Mouse (Mus musculus) heart, embryonic 10.5 days (tissue): ENCODE measurements around the gene C3. TPM values are rescaled to one million over a fixed set of nuclear protein-coding genes. Genes with fewer than 3 reads are reported as not detected.

Experiments used
- DNase-seq: peaks from one replicate; pipeline ENCODE4 v3.0.0-alpha.2; 2017; ENCODE audit warnings: low spot score
- H3K27ac ChIP-seq: fragments of 300-500 bp; sonication (generic); 2 replicates; pipeline ENCODE4 v1.5.1; 2016; ENCODE audit warnings: mild to moderate bottlenecking
- H3K27me3 ChIP-seq: fragments of 300-500 bp; sonication (generic); 2 replicates; pipeline ENCODE4 v1.6.1; 2016; ENCODE audit warnings: mild to moderate bottlenecking; ENCODE audit not compliant: poor library complexity, insufficient read depth, severe bottlenecking
- H3K36me3 ChIP-seq: fragments of 300-500 bp; sonication (generic); 2 replicates; pipeline ENCODE4 v1.6.1; 2016; ENCODE audit warnings: mild to moderate bottlenecking, moderate library complexity
- H3K4me1 ChIP-seq: fragments of 300-500 bp; sonication (generic); 2 replicates; pipeline ENCODE4 v1.6.1; 2016; ENCODE audit warnings: mild to moderate bottlenecking
- H3K4me3 ChIP-seq: fragments of 300-500 bp; sonication (generic); 2 replicates; pipeline ENCODE4 v1.5.1; 2016; ENCODE audit warnings: mild to moderate bottlenecking, moderate library complexity
- H3K9me3 ChIP-seq: fragments of 300-500 bp; sonication (generic); 2 replicates; pipeline ENCODE4 v1.6.1; 2016; ENCODE audit warnings: mild to moderate bottlenecking, moderate library complexity
- WGBS: fragments of 180-500 bp; shearing (Covaris S2); methylation state at CpG from one replicate; pipeline ENCODE4 v1.1.7; 2016; 5-methylcytosine and 5-hydroxymethylcytosine counted together
- polyA plus RNA-seq: library from polyadenylated mRNA; unstranded; fragments of >200 nt; fragmentation: Nextera tagmentation; extraction: Ambion mirVana; gene quantifications from 2 replicates; pipeline ENCODE4 v1.2.1, GENCODE M21; 2016

Gene C3
- polyA plus RNA-seq, 1 experiment from 2014 or later, result 5.3 TPM

DNA sequence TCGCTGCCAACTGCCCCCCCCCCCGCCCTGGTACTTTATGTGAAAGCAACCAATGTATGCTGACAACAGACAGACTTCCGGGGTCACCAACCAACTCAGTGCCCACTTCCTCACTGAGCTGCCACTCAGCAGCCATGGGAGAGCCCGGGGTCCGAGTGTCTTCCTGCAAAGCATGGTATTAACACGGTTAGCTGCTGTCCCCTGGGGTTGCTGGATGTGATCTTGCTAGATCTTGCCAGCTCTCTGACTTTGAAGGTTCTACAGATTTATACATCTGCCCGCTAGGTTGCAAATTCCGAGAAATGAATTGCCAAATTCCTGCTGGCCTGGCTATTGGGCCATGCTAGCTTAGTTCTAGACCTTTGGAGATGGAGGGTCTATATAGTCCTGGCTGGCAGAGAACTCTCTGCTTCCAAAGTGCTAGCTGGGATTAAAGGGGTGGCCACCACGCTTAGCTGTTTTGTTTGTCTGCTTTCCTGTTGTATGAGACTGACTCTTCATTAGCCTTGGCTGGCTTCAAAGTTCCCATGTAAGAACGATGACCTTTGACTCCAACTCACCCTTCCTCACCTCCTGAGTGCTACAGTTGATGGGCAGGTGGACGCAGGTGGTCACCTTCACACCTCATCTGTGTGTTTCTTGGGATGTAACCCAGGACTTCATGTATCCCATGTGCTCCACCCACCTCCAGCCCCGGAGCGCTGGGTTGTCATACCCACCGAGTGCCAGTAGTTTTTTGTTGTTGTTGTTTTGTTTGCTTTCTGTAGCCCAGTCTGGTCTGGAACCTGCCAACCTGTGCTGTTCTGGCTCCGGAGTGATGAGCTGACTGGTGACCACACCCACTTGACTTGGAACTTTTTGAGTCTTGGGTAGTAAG lies 2.2 kb upstream of the C3 start:
- DNase-seq, result no peak

DNA sequence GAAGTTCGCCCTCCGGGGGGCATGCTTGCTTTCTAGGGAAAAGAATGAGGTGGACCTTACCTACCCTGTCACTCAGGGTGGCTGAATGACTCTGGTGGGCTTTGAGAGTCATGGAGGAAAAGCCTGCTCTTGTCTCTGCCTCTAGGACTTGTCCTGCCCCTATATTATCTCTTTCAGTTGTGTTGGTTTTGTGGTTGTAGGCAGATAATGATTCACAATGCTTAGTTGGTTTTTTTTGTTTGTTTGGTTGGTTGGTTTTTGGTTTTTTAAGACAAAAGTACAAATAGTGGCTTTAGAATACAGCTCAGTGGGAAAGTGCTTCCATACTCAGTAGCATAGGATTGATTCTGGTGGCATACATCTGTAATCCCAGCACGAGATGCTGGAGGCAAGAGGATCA lies 937 bp upstream of the C3 start:
- peaks cover 12% of the 10 kb centered on the region for H3K4me1 ChIP-seq
- no peak overlapping the region for H3K4me3 ChIP-seq
- H3K27ac ChIP-seq, result no peak overlapping the region
- no peaks in the 10 kb centered on the region for H3K9me3 ChIP-seq
- DNase-seq, result no peak
- peaks cover 34% of the 10 kb centered on the region for H3K27me3 ChIP-seq
- H3K36me3 ChIP-seq, result no peaks in the 10 kb centered on the region
- WGBS, result 71% methylated on average over 3 of the region's 3 CpGs

More for the DNA sequence above, 2.2 kb upstream of the C3 start:
- 75% methylated on average over 15 of the region's 15 CpGs for WGBS
- H3K4me1 ChIP-seq, result peaks cover 12% of the 10 kb centered on the region
- H3K27ac ChIP-seq, result no peak overlapping the region
- peaks cover 21% of the 10 kb centered on the region for H3K27me3 ChIP-seq
- H3K9me3 ChIP-seq, result no peaks in the 10 kb centered on the region
- H3K36me3 ChIP-seq, result peaks cover 6% of the 10 kb centered on the region
- H3K4me3 ChIP-seq, result no peak overlapping the region

DNA sequence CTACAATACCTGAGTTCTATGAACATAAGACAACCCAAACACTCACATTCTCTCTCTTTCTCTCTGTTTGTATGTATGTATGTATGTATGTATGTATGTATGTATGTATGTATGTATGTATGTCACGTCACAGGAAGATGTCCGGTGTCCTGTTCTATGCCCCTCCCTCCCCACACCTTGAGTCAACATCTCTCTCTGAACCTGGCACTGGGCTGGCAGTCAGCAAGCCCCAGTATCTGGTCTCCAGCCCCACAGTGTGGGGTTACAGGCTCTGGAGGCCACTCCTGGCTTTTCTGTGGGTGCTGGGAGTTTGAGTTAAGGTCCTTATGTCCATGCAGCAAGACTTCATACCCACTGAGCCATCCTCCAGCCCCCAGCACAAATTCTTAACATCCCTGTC lies 468 bp downstream of the C3 start:
- WGBS, result 90% methylated on average over 2 of the region's 2 CpGs

DNA sequence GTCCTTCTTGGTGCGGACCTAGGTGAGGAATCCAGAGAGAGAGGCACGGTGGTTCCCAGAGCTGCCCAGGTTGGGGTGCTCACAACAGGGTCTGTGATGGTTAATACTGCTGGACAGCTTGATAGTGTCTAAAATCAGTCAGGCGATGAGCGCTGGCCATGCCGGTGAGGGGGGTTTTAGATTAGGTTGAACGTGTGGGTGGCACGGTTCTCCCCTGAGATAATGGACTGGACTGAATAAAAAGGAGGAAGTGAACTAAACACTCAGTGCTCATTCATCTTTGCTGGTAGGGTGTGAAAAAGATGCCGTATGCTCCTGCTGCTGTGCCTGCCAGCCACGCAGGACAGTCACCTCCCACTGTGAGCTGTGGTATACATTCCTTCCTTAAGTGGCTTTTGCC lies 4.6 kb downstream of the C3 start:
- Histone ChIP-seq H3K36me3 (no peaks in the 10 kb centered on the region), H3K4me3 (no peak overlapping the region), H3K4me1 (peaks cover 7% of the 10 kb centered on the region), H3K9me3 (no peaks in the 10 kb centered on the region), H3K27me3 (peaks cover 52% of the 10 kb centered on the region), H3K27ac (no peak overlapping the region)
- WGBS, result 66% methylated on average over 9 of the region's 9 CpGs
- no peak for DNase-seq

More for the DNA sequence above, 468 bp downstream of the C3 start:
- Histone ChIP-seq H3K4me3 (no peak overlapping the region), H3K4me1 (peaks cover 7% of the 10 kb centered on the region), H3K27me3 (peaks cover 47% of the 10 kb centered on the region), H3K9me3 (no peaks in the 10 kb centered on the region), H3K27ac (no peak overlapping the region), H3K36me3 (no peaks in the 10 kb centered on the region)
- DNase-seq, result no peak

GRCm38 (mm10) chr17:57221911-57222310 lies 6.0 kb downstream of the C3 start:
- Histone ChIP-seq H3K4me1 (peaks cover 7% of the 10 kb centered on the region), H3K27me3 (peaks cover 52% of the 10 kb centered on the region), H3K27ac (no peak overlapping the region), H3K36me3 (no peaks in the 10 kb centered on the region), H3K9me3 (no peaks in the 10 kb centered on the region), H3K4me3 (no peak overlapping the region)
- 76% methylated on average over 4 of the region's 4 CpGs for WGBS
- no peak for DNase-seq

DNA sequence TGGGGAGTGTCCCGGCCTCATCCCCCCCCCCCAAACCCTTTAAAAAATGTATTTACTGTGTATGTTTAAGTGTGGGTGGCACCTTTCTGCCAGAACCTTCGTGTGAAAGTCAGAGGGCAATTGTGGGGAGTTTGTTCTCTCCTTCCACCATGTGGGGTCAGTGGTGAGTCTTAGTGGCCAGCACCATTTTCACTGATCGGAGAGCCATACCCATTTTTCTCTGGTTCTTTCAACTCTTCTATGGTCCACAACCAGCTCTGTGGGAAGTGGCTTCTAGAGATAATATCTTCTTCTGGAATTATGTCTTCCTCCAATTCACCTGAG lies 8.1 kb downstream of the C3 start:
- H3K4me3 ChIP-seq, result no peak overlapping the region
- no peaks in the 10 kb centered on the region for H3K9me3 ChIP-seq
- H3K36me3 ChIP-seq, result no peaks in the 10 kb centered on the region
- DNase-seq, result no peak
- 21% methylated on average over 3 of the region's 3 CpGs for WGBS
- no peak overlapping the region for H3K27ac ChIP-seq
- peaks cover 36% of the 10 kb centered on the region for H3K27me3 ChIP-seq
- no peaks in the 10 kb centered on the region for H3K4me1 ChIP-seq

DNA sequence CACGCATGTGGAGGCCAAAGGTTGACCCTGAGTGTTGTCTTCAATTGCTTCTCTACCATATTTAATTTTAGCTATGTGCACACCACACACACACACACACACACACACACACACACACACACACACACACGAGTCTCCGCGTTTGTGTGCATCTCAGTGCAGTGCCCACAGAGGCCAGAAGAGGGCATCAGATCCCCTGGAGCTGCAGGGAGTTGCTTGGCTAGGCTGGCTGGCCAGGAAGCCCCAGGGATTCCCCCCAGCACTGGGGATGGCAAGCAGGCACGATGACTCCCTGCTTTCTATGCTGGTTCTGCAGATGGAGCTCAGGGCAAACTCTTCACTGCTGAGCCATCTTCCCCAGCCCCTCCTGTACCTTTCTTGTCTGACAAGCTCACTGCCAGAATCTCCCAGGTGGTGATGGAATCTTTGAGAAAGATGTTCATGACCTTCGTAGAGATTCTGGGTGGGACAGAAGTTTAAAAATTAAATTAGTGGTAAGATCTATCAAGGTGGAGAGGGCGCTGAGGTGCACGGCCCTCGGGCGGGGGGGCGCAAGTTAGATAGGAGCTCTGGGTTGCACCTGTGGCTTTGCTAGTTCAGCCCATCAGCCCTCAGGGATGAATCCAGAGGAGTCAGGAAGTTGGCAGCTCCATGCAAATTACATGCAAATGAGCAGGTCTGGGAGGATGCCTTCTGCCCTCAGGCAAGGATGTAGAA lies 8.6 kb downstream of the C3 start:
- no peak overlapping the region for H3K27ac ChIP-seq
- H3K9me3 ChIP-seq, result no peaks in the 10 kb centered on the region
- no peaks in the 10 kb centered on the region for H3K36me3 ChIP-seq
- no peaks in the 10 kb centered on the region for H3K4me1 ChIP-seq
- WGBS, result 29% methylated on average over 11 of the region's 11 CpGs
- peaks cover 30% of the 10 kb centered on the region for H3K27me3 ChIP-seq
- peak; percentile 84 for DNase-seq
- H3K4me3 ChIP-seq, result no peak overlapping the region

DNA sequence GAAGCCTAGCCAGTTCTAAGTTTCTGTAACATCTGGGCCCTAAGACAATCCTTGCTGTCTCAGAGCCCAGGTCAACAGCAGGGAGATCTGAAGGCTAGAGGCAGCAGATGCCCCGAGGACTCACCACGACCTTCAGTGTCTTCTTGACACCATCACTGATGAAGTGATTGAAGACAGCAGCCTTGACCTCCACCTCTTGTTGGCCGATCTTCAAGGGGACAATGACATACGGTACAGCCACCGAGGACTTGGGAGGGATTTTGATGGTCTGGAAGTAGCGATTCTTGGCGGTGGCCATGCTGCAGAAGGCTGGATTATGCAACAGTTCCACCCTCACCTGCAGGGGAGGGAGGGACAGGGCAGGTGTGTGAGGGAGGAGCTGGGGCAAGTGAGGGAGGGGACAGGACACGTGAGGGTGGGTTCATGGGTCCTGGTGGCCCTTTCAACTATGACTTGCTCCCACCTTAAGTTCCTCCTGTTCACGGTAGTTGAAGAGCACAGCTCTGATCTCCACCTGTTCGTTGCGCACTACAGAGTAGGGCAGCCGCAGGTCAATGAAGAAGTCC lies 9.5 kb downstream of the C3 start:
- H3K9me3 ChIP-seq, result no peaks in the 10 kb centered on the region
- peaks cover 28% of the 10 kb centered on the region for H3K27me3 ChIP-seq
- H3K27ac ChIP-seq, result no peak overlapping the region
- no peaks in the 10 kb centered on the region for H3K4me1 ChIP-seq
- H3K4me3 ChIP-seq, result no peak overlapping the region
- WGBS, result 67% methylated on average over 12 of the region's 12 CpGs
- no peak for DNase-seq
- no peaks in the 10 kb centered on the region for H3K36me3 ChIP-seq

DNA sequence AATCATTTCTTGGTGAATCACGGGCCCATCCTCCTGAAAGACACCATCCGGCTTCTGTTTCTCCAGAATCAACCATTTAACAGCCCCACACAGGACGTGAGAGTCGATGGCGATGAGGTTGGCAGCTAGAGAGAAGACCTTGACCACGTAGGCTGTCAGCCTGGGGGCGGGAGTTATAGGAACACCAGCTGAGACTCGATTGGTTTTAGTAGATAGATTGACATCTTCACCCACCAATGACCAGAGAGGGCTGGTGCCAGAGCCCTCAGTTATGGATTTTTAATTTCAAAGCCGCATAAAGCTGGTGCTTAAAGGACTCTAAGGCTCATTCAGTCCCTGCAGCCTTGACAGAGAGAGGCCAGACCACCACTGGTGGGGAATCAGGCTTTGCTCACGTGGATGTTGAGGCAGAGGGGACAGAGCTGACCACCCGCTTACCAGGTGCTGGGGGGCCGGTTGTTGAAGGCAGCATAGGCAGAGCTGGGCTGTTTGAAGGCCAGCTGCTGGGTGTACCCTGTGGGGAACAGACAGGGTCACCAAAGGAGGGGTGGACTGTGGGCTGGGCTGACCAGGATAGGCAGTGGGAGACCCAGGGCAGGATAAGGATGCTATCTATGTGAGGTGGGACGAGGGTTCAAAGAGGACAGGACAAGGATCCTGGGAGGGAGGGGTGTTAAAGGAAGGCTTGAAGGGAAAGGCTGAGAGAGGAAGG lies 13.1 kb downstream of the C3 start:
- no peak overlapping the region for H3K27ac ChIP-seq
- no peak for DNase-seq
- WGBS, result 38% methylated on average over 13 of the region's 13 CpGs
- no peaks in the 10 kb centered on the region for H3K36me3 ChIP-seq
- no peaks in the 10 kb centered on the region for H3K9me3 ChIP-seq
- H3K4me1 ChIP-seq, result no peaks in the 10 kb centered on the region
- peaks cover 22% of the 10 kb centered on the region; the same call in 1 of the 2 replicates for H3K27me3 ChIP-seq
- H3K4me3 ChIP-seq, result no peak overlapping the region

- Histone ChIP-seq H3K9me3 (no peaks in the 10 kb centered on the region), H3K4me3 (no peak overlapping the region)
- WGBS, result 63% methylated on average over 9 of the region's 9 CpGs
These were observed 16.4 kb downstream of the C3 start for GRCm38 (mm10) chr17:57211501-57211900.

DNA sequence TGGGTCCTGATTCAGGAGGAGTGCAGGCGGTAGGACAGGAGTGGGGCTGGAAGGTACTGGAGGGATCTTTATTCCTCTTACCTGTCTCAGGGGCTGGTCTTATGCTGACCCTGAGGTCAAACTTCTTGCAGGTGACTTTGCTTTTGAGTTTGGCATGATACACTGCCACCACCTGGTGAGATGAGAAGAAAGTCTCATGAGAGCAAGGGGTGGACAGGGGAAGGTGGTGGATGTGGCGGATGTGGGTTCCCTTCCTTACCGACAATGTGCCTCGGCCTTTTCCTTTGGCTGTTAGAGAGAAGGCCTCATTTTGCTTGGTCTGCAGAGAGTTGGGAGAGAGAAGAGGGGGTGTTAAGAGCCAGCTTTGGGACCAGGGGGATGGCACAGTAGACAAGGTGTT lies 18.6 kb downstream of the C3 start:
- DNase-seq, result no peak
- Histone ChIP-seq H3K4me3 (no peak overlapping the region), H3K4me1 (no peaks in the 10 kb centered on the region), H3K36me3 (no peaks in the 10 kb centered on the region), H3K27ac (no peak overlapping the region), H3K9me3 (no peaks in the 10 kb centered on the region), H3K27me3 (peaks cover 12% of the 10 kb centered on the region; the same call in 1 of the 2 replicates)
- 69% methylated on average over 4 of the region's 4 CpGs for WGBS

More at GRCm38 (mm10) chr17:57211501-57211900, 16.4 kb downstream of the C3 start:
- Histone ChIP-seq H3K27me3 (peaks cover 15% of the 10 kb centered on the region; the same call in 1 of the 2 replicates), H3K4me1 (no peaks in the 10 kb centered on the region), H3K27ac (no peak overlapping the region), H3K36me3 (no peaks in the 10 kb centered on the region)
- no peak for DNase-seq

- Histone ChIP-seq H3K9me3 (no peaks in the 10 kb centered on the region), H3K4me1 (no peaks in the 10 kb centered on the region), H3K27ac (no peak overlapping the region), H3K27me3 (peaks cover 4% of the 10 kb centered on the region; the same call in 1 of the 2 replicates), H3K36me3 (no peaks in the 10 kb centered on the region), H3K4me3 (no peak overlapping the region)
- peak; percentile 64 for DNase-seq
- WGBS, result 79% methylated on average over 3 of the region's 3 CpGs
These were observed 20.0 kb downstream of the C3 start for GRCm38 (mm10) chr17:57207938-57208337.
